Mouse (Mus musculus) lung, embryonic 14.5 days (tissue): ENCODE measurements around the gene Sh3pxd2a. TPM values are rescaled to one million over a fixed set of nuclear protein-coding genes. Genes with fewer than 3 reads are reported as not detected.

Experiments
- ATAC-seq: fragments of 200-750 bp; cut with Nextera tagmentation; 2 replicates; pipeline ENCODE4 v1.8.0; 2017; ENCODE audit warnings: mild to moderate bottlenecking, moderate TSS enrichment, moderate library complexity; ENCODE audit not compliant: insufficient read depth
- DNase-seq: peaks from one replicate; pipeline ENCODE4 v3.0.0-alpha.2; 2015
- H3K27ac ChIP-seq: fragments of 300-500 bp; sonication (generic); 2 replicates; pipeline ENCODE4 v1.5.1; 2014; ENCODE audit warnings: low read depth, mild to moderate bottlenecking, moderate library complexity
- H3K27me3 ChIP-seq: fragments of 300-500 bp; sonication (generic); 2 replicates; pipeline ENCODE4 v1.6.1; 2014; ENCODE audit warnings: low read length, control low read depth; ENCODE audit not compliant: insufficient read depth
- H3K36me3 ChIP-seq: fragments of 300-500 bp; sonication (generic); 2 replicates; pipeline ENCODE4 v1.6.1; 2014; ENCODE audit warnings: control low read depth; ENCODE audit not compliant: insufficient read depth
- H3K4me1 ChIP-seq: fragments of 300-500 bp; sonication (generic); 2 replicates; pipeline ENCODE4 v1.6.1; 2014; ENCODE audit warnings: antibody characterized with exemption, control low read depth; ENCODE audit not compliant: insufficient read depth
- H3K4me2 ChIP-seq: fragments of 300-500 bp; sonication (generic); 2 replicates; pipeline ENCODE4 v1.6.1; 2014; ENCODE audit warnings: mild to moderate bottlenecking
- H3K4me3 ChIP-seq: fragments of 300-500 bp; sonication (generic); 2 replicates; pipeline ENCODE4 v1.5.1; 2014; ENCODE audit warnings: low read depth, low read length
- H3K9ac ChIP-seq: fragments of 300-500 bp; sonication (generic); 2 replicates; pipeline ENCODE4 v1.6.1; 2014
- H3K9me3 ChIP-seq: fragments of 300-500 bp; sonication (generic); 2 replicates; pipeline ENCODE4 v1.6.1; 2016; ENCODE audit warnings: low read depth, low read length, control low read depth
- CTCF ChIP-seq: IDR thresholded peaks from 2 replicates; pipeline ENCODE4 v1.5.1; 2016; ENCODE audit warnings: antibody characterized with exemption, low read depth
- WGBS: fragments of 180-500 bp; shearing (Covaris S2); extraction: QIAGEN DNeasy Blood & Tissue Kit; methylation state at CpG from one replicate; pipeline ENCODE4 v1.1.7; 2014; 5-methylcytosine and 5-hydroxymethylcytosine counted together
- polyA plus RNA-seq: library from polyadenylated mRNA; unstranded; fragments of >200 nt; fragmentation: Nextera tagmentation; extraction: Ambion mirVana; gene quantifications from 2 replicates; pipeline ENCODE4 v1.2.1, GENCODE M21; 2014

The Sh3pxd2a gene
- polyA plus RNA-seq, 1 experiment from 2014 or later = 12.0 TPM

- Histone ChIP-seq H3K36me3 (no peaks in the 10 kb centered on the region), H3K27ac (peak overlapping the region; percentile 3), H3K9me3 (no peaks in the 10 kb centered on the region), H3K4me1 (peaks cover 86% of the 10 kb centered on the region), H3K27me3 (no peaks in the 10 kb centered on the region), H3K4me3 (no peak overlapping the region), H3K4me2 (peak overlapping the region; percentile 32), H3K9ac (no peak overlapping the region)
- ATAC-seq (peak; percentile 19; the same call in 1 of the 2 replicates), DNase-seq (no peak)
- WGBS = 36% methylated on average over 9 of the region's 9 CpGs
- TF ChIP-seq CTCF = no peak
Observed at GRCm38 (mm10) chr19:47446130-47446529, 18.1 kb downstream of the Sh3pxd2a start.

GRCm38 (mm10) chr19:47445726-47446125, 18.5 kb downstream of the Sh3pxd2a start:
- DNase-seq = no peak
- no peak for TF ChIP-seq CTCF
- Histone ChIP-seq H3K4me2 (peak overlapping the region; percentile 32; the same call in 1 of the 2 replicates), H3K36me3 (no peaks in the 10 kb centered on the region), H3K27me3 (no peaks in the 10 kb centered on the region), H3K9ac (no peak overlapping the region), H3K4me1 (peaks cover 83% of the 10 kb centered on the region), H3K9me3 (no peaks in the 10 kb centered on the region), H3K4me3 (no peak overlapping the region), H3K27ac (peak overlapping the region; percentile 3; the same call in 1 of the 2 replicates)
- 55% methylated on average over 6 of the region's 6 CpGs for WGBS
- no peak for ATAC-seq

GRCm38 (mm10) chr19:47444488-47444887, 19.7 kb downstream of the Sh3pxd2a start:
- DNase-seq (no peak), ATAC-seq (no peak)
- Histone ChIP-seq H3K27me3 (no peaks in the 10 kb centered on the region), H3K4me2 (peak overlapping the region; percentile 5; the same call in 1 of the 2 replicates), H3K4me3 (no peak overlapping the region), H3K9me3 (no peaks in the 10 kb centered on the region), H3K9ac (no peak overlapping the region), H3K4me1 (peaks cover 85% of the 10 kb centered on the region), H3K27ac (peak overlapping the region; percentile 19; the same call in 1 of the 2 replicates), H3K36me3 (no peaks in the 10 kb centered on the region)
- 16% methylated on average over 12 of the region's 12 CpGs for WGBS
- no peak for TF ChIP-seq CTCF

GRCm38 (mm10) chr19:47442294-47442627, 21.9 kb downstream of the Sh3pxd2a start:
- Histone ChIP-seq H3K27ac (no peak overlapping the region), H3K9ac (no peak overlapping the region), H3K27me3 (no peaks in the 10 kb centered on the region), H3K4me2 (no peak overlapping the region), H3K9me3 (no peaks in the 10 kb centered on the region), H3K36me3 (no peaks in the 10 kb centered on the region), H3K4me3 (no peak overlapping the region), H3K4me1 (peaks cover 80% of the 10 kb centered on the region)
- WGBS = 53% methylated on average over 6 of the region's 6 CpGs
- no peak for TF ChIP-seq CTCF
- DNase-seq (no peak), ATAC-seq (no peak)

GRCm38 (mm10) chr19:47441541-47442293, 22.5 kb downstream of the Sh3pxd2a start:
- H3K27me3 ChIP-seq = no peaks in the 10 kb centered on the region
- no peaks in the 10 kb centered on the region for H3K36me3 ChIP-seq
- H3K4me2 ChIP-seq = no peak overlapping the region
- peaks cover 74% of the 10 kb centered on the region for H3K4me1 ChIP-seq
- H3K4me3 ChIP-seq = no peak overlapping the region
- H3K9ac ChIP-seq = no peak overlapping the region
- H3K9me3 ChIP-seq = no peaks in the 10 kb centered on the region
- 75% methylated on average over 17 of the region's 17 CpGs for WGBS
- no peak for TF ChIP-seq CTCF
- H3K27ac ChIP-seq = 0 out of 2 replicates have a peak overlapping the region, but pooled peaks have one; percentile 26
- DNase-seq (no peak), ATAC-seq (no peak)

GRCm38 (mm10) chr19:47440967-47441366, 23.2 kb downstream of the Sh3pxd2a start:
- DNase-seq (no peak), ATAC-seq (no peak)
- no peak for TF ChIP-seq CTCF
- Histone ChIP-seq H3K4me1 (peaks cover 67% of the 10 kb centered on the region), H3K9ac (no peak overlapping the region), H3K4me3 (no peak overlapping the region), H3K27me3 (no peaks in the 10 kb centered on the region), H3K36me3 (no peaks in the 10 kb centered on the region), H3K9me3 (no peaks in the 10 kb centered on the region), H3K4me2 (no peak overlapping the region), H3K27ac (no peak overlapping the region)
- WGBS = 78% methylated on average over 4 of the region's 4 CpGs

- Histone ChIP-seq H3K36me3 (no peaks in the 10 kb centered on the region), H3K4me3 (no peak overlapping the region), H3K4me1 (peaks cover 61% of the 10 kb centered on the region), H3K9me3 (no peaks in the 10 kb centered on the region), H3K27ac (no peak overlapping the region), H3K9ac (no peak overlapping the region), H3K4me2 (no peak overlapping the region), H3K27me3 (no peaks in the 10 kb centered on the region)
- WGBS = 92% methylated on average over 7 of the region's 7 CpGs
- no peak for ATAC-seq
- DNase-seq = no peak
- TF ChIP-seq CTCF = no peak
Observed at GRCm38 (mm10) chr19:47440435-47440803, 23.8 kb downstream of the Sh3pxd2a start.
